Mouse (Mus musculus): ENCODE results near the gene Cd209b.

Cd209b gene

DNA sequence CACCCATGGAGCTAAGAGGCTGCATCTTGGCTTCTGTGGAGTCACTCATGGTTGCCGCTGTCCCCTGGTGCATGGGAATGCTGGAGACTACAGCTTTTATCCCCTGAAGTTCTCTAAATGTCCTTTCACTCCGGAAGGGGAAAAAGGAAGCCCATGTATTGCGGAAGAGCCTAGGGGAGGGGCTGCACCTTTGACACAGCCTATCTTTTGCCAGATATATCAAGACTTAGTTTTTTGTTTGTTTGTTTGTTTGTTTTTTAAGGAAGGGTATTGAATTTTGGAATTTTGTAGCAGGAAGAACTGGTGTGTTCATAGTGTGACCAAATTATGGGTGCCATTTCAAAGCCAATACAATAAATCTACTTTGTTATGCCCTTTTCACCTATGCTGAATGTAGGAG lies at the start of gene Cd209b:
Gene Cd209b (minus strand): TSS at position 101 of the 400 bp plus-strand sequence.
- no peak for DNase-seq (ENCODE audit: low spot score)

DNA sequence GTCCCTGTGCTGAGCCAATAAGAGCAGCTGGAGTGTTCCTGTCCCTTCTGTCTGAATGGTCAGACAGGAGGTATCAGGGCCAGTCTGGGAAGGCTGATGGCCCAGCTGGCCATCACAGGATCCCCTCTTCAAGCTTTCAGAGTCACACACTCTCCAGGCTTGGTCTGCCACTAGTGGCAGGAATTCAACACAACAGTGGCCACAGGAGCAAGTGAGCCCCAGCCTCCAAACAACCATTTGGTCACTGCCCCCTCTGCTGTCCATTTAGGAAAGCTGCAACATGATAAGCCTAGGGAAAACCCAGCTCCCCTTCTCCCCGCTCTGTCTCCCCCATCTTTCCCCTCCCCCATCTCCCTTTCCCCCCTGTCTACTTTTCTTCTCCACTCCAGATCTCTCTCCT lies 29.4 kb upstream of the Cd209b start:
- no peak for DNase-seq (ENCODE audit: low spot score)

DNA sequence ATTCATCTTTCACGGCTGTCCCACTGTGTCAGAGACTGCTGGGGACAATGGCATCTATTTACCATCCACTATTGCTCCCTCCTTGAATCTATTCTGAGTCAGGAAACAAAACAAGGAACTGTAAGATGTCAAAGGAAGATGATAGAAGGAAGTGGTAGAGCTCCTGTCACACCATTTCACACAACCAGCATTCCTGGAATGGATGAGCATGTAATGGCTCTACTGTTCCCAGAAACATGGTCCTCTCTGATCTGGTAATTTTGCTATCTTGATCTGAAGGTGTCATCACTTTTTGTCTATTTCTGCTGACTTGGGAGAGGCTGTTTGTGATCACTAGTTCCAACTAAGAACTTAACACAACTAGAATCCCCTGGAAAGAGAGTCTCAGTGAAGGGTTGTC lies 28.0 kb upstream of the Cd209b start, which contains the start of gene Cd209c:
Gene Cd209c (minus strand): TSS at position 101 of the 400 bp plus-strand sequence.
- no peak for DNase-seq (ENCODE audit: low spot score)

DNA sequence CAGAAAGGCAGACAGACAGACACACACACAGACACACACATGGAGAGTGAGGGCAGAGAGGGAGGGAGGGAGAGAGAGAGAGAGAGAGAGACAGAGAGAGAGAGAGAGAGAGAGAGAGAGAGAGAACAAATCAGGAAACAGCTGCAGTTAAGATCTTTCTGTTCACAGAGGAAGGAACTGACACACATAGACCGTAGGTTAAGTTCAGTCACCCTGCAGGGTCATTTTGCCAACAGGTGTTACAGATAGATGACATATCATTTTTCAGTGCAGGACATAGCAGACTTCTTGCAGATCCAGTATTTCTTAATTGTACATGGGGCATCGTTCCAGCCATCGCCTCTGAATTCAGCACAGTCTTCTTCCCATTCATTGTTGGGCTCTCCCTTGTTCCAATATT lies 13.4 kb upstream of the Cd209b start:
- DNase-seq (ENCODE audit: low spot score) = no peak

DNA sequence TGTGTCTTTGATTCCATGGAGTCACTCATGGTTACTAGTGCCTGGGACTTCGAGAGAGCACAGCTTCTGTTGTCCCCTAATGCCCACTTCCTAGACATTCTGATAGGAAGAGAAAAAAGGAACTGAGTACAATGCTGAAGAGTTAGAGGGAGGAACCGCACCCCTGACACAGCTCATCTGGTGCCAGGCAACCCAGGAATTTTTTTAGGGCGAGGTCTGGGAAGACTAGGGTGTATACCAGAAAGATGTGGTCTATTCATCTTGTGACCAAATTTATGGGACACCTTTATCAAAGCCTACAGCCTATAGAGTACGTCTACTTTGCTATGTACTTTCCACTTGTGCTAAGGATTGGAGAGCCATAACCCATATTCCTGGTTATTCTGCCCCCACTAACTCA lies 48.2 kb downstream of the Cd209b start, which contains the start of gene Cd209d:
Gene Cd209d (minus strand): TSS at position 101 of the 400 bp plus-strand sequence.
- DNase-seq (ENCODE audit: low spot score) = no peak

DNA sequence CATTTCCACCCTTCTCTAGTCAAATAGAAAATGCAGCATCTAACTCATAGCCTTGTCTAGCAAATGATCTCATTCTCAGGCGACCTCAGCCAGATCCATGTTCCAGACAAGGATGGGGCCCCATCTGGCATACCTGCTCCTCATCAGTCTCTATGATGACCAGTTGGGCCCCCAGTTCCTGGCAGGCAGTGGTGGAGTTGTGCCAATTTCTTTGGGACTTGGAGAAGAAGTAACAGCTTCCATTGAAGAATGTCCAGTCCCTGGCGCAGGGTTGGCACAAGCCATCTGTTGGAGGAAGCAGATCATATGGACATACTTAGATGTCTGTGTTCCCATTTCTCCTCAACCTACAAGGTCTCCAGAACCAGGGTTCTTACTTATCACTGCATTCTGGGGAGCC lies 50.5 kb downstream of the Cd209b start:
- DNase-seq (ENCODE audit: low spot score) = no peak
